Mouse (Mus musculus) c-Kit-positive CD71-negative TER-119-negative erythroid progenitor cells, embryonic 14.5 days (primary cell): ENCODE measurements around the gene Glipr2.

ENCODE experiments used
- DNase-seq: peaks from one replicate; pipeline ENCODE4 v3.0.0-alpha.2; 2013; ENCODE audit warnings: low read depth

Gene Glipr2

DNA sequence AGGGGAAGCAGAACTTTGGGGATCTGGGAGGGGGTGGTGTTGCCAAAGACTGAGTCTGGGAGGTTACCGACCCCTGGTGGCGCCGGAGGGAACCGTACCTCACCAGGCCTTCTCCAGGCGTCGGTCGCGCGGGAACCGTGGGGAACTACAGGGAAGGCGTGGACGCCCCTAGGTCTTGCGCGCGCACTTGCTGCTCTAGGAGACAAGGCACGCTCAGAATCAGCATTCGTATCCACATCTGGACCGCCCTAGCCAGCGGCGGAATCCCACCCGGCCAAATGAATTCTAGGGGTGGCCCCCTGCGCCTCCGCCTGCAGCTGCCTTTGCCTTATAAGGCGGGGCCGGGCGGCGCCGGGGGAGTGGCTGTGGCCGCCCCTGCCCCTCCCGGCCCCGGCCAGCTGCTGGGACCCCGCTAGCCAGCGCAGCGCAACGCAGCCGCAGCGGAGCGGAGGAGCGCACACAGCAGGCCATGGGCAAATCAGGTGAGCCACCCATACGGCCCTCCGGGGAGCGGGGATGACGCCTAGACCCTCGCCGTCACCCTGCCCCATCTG is at the start of gene Glipr2:
TSS of gene Glipr2 (plus strand) at position 110 of the 554 bp plus-strand sequence.
- peak; percentile 90 for DNase-seq

DNA sequence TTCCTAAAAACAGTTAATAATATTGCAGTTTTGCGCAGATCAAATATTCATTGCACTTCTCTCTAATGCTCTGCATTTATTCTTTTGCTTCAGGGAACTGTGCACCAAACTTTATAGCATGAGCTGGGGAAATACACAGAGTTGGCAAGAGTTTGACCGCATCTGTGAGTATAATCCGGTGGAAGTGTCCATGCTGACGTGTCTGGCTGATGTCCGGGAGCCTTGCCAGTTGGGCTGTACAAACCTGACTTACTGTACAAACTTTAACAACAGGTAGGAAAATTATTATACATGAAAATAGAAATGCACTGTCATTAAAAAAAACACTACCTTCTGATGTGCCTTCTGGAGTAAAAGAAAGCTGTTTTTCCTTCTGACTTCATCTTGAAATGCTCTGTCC is 39.0 kb upstream of the Glipr2 start:
- no peak for DNase-seq

DNA sequence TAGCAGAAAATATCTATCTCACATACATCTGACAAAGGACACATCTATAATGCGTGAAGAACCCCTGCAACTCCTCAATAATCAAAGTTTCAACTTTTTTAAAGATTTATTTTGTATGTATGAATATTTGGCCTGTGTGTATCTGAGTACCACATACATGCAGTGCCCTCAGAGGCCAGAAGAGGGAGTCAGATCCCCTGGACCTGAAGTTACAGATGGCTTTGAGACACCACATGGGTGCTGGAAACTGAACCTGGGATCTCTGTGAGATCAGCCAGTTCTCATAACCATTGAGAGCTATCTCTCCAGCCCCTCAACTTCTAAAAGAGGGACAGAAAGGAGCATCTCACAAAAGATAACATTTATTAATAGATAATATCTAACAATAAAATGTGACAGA is 36.6 kb upstream of the Glipr2 start:
- no peak for DNase-seq

GRCm38 (mm10) chr4:43925125-43925524 is 32.1 kb upstream of the Glipr2 start:
- DNase-seq, result no peak

GRCm38 (mm10) chr4:43925779-43926178 is 31.4 kb upstream of the Glipr2 start:
- peak; percentile 76 for DNase-seq

GRCm38 (mm10) chr4:43927826-43928225 is 29.4 kb upstream of the Glipr2 start:
- DNase-seq, result no peak

- no peak for DNase-seq
Measured at GRCm38 (mm10) chr4:43931877-43932276, 25.3 kb upstream of the Glipr2 start.

GRCm38 (mm10) chr4:43936186-43936585 is 21.0 kb upstream of the Glipr2 start:
- no peak for DNase-seq

GRCm38 (mm10) chr4:43936749-43937674 is 20.2 kb upstream of the Glipr2 start:
- DNase-seq, result no peak

GRCm38 (mm10) chr4:43941315-43941714 is 15.9 kb upstream of the Glipr2 start:
- no peak for DNase-seq

DNA sequence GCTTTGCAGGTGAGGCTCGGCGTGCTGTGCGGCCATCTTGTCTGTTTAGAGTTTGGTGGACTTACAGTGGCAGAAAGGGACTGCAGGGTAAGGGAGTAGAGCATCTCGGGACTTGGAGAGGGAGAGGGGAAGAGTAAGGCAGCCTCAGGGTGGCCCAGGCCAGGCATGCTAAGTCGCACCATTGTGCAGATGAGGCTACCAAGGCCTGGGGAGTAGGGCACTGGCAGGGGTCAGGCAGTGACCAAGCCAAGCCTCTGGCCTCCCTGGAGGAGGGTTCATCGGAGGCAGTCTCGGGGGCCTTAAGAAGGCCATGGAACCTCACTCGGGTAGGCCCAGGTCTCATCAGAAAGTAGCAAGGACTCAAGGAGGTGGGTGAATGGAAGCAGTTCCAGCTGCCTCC is 14.8 kb upstream of the Glipr2 start:
- DNase-seq, result no peak

DNA sequence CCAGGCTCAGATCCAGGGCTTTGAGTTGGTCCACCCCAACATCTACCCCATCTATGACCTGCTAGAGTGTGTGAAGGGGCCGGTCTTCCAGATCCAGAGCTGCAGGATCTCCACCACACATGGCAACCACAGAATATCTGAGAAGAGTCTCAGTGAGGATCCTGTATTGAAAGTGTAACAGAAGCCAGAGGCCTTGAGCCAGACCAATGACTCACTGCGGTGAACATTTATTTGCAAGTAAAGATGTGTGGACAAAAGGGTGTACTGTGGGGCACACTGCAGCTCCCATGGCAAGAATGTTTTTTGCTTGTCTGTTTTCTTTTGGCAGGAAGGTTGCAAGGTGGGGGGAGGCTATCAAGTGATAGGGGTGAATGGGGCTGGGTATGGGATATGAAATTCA is 9.6 kb upstream of the Glipr2 start:
- no peak for DNase-seq

- no peak for DNase-seq
Measured at GRCm38 (mm10) chr4:43957846-43958461, 753 bp downstream of the Glipr2 start.

DNA sequence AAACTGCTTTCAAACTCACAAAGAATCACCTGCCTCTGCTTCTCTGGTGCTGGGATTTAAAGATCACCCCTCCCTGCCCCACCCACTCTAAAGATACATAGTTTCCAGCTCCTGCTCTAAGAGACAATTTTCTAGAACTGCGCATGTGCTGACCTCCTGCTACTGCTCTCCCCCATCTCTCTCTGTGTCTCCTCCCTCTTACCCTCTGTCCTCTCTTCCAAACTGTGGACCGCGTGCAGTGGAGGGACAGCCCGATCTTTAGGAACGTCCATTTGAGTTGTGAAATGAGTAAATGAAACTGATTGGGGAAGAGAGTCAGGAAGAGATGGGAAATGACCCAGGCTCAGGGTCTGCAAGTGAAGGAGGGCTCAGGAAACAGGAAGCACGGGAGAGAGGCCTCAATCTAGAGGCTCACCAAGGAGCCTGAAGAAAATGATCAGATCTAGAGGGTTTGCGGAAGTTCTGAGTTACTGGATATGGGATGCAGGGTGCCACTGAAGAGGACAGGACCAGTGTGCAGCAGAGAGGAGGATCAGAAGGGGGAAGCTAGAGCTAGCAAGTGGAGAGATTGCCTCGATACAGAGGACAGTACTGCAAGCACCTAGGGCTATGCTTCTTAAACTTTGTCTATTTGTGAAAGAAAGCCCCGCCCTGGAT is 2.5 kb downstream of the Glipr2 start:
- DNase-seq, result no peak

- no peak for DNase-seq
Measured at GRCm38 (mm10) chr4:43960207-43960606, 3.0 kb downstream of the Glipr2 start.

- no peak for DNase-seq
Measured at GRCm38 (mm10) chr4:43964326-43964833, 7.2 kb downstream of the Glipr2 start.

DNA sequence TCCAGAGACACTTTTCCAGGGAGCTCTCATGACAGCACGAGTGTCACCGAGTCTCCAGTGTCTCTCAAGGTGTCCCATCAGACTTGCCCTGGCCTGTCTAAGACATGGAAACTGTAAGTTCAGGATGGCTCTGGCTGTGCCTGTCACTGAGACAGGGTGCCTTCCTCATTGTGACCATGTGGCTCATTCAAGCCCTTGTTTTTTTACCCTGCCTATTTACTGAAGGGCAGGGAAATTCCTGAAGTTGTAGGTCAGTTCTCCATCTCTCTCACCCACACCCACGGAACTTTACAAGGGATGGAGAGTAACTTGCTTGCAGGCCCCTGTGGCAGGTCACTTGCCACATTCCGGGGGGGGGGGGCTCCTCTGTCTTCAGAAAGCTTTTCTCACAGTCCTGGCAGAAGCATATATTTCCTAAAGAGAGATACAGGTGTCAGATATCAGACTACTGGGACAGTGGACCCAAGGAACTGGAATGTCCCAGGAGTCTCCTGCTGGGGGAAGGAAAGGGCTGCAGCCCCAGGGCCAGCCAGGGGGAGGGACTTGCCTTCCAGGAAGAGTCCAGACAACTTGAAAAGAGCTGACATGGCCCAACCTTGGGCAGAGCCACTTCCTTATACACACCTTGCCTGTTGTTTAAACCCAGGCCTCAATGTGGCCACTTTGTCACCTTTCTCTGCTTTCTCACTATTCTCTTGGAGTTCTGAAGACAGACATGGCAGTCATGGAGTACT is 7.9 kb downstream of the Glipr2 start:
- no peak for DNase-seq

GRCm38 (mm10) chr4:43965856-43966535 is 8.8 kb downstream of the Glipr2 start:
- DNase-seq, result no peak

DNA sequence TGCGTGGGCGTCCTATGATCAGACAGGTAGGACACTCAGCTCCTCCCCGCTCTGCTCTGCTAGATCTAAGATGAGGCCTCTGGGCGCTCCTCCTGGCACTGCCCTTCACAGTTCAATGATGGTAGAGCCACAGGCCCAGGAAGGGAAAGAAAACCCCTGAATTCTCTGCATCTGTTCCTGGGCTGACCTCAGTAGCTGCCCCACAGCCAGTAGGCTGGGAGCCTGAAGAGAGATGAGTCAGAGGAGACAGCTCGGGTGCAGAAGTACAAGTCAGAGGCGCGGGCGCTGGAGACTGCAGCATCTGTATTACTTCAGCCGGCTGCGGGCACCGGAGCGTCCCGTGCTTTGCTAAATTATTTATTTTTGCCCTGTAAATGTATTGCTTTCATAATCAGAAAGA is 11.4 kb downstream of the Glipr2 start:
- no peak for DNase-seq

GRCm38 (mm10) chr4:43969373-43969772 is 12.2 kb downstream of the Glipr2 start:
- DNase-seq, result no peak
